Mouse (Mus musculus): ENCODE measurements around the gene Slc25a5.
"Not testable (repeated sequence)": the region's sequence is repeated elsewhere in the genome, so short reads cannot be mapped to it uniquely, and the experiment has no call there.

Slc25a5 gene

GRCm38 (mm10) chrX:36795424-36796162 lies at the start of gene Slc25a5:
Gene Slc25a5 (plus strand): TSS chrX:36795651.
- peak; percentile 65 to 77 for DNase-seq (ENCODE audit: low spot score in 2 of 2)

GRCm38 (mm10) chrX:36746789-36747188 lies 48.7 kb upstream of the Slc25a5 start:
- no peak for DNase-seq (ENCODE audit: low spot score in 2 of 2)

- no peak for DNase-seq (ENCODE audit: low spot score in 2 of 2)
Measured at GRCm38 (mm10) chrX:36748573-36748972, 46.9 kb upstream of the Slc25a5 start.

- peak in 1 of 2 experiments; percentile 34 for DNase-seq (ENCODE audit: low spot score in 2 of 2)
Measured at GRCm38 (mm10) chrX:36749281-36749785, 46.1 kb upstream of the Slc25a5 start.

- no peak for DNase-seq (ENCODE audit: low spot score in 2 of 2)
Measured at GRCm38 (mm10) chrX:36750591-36750990, 44.9 kb upstream of the Slc25a5 start.

GRCm38 (mm10) chrX:36752586-36752985 lies 42.9 kb upstream of the Slc25a5 start:
- no peak for DNase-seq (ENCODE audit: low spot score in 2 of 2)

- no peak for DNase-seq (ENCODE audit: low spot score in 2 of 2)
Measured at GRCm38 (mm10) chrX:36757796-36758472, 37.5 kb upstream of the Slc25a5 start.

GRCm38 (mm10) chrX:36758566-36758965 lies 36.9 kb upstream of the Slc25a5 start:
- DNase-seq (ENCODE audit: low spot score in 2 of 2) = no peak

GRCm38 (mm10) chrX:36760946-36761635 lies 34.4 kb upstream of the Slc25a5 start:
- DNase-seq (ENCODE audit: low spot score in 2 of 2) = peak in 1 of 2 experiments; percentile 69

- no peak for DNase-seq (ENCODE audit: low spot score in 2 of 2)
Measured at GRCm38 (mm10) chrX:36762289-36762688, 33.2 kb upstream of the Slc25a5 start.

- DNase-seq (ENCODE audit: low spot score in 2 of 2) = no peak
Measured at GRCm38 (mm10) chrX:36762894-36763293, 32.6 kb upstream of the Slc25a5 start.

- no peak for DNase-seq (ENCODE audit: low spot score in 2 of 2)
Measured at GRCm38 (mm10) chrX:36763298-36763933, 32.0 kb upstream of the Slc25a5 start.

GRCm38 (mm10) chrX:36763934-36764317 lies 31.5 kb upstream of the Slc25a5 start:
- DNase-seq (ENCODE audit: low spot score in 2 of 2) = no peak

GRCm38 (mm10) chrX:36767386-36767785 lies 28.1 kb upstream of the Slc25a5 start:
- DNase-seq (ENCODE audit: low spot score in 2 of 2) = no peak

- DNase-seq (ENCODE audit: low spot score in 2 of 2) = no peak
Measured at GRCm38 (mm10) chrX:36772591-36772990, 22.9 kb upstream of the Slc25a5 start.

- DNase-seq (ENCODE audit: low spot score in 2 of 2) = no peak
Measured at GRCm38 (mm10) chrX:36775520-36775919, 19.9 kb upstream of the Slc25a5 start.

- DNase-seq (ENCODE audit: low spot score in 2 of 2) = no peak
Measured at GRCm38 (mm10) chrX:36777694-36778093, 17.8 kb upstream of the Slc25a5 start.

GRCm38 (mm10) chrX:36789360-36789759 lies 6.1 kb upstream of the Slc25a5 start:
- no peak for DNase-seq (ENCODE audit: low spot score in 2 of 2)

GRCm38 (mm10) chrX:36794571-36794970 lies 880 bp upstream of the Slc25a5 start:
- no peak for DNase-seq (ENCODE audit: low spot score in 2 of 2)

GRCm38 (mm10) chrX:36796163-36796581 lies 721 bp downstream of the Slc25a5 start:
- peak; percentile 58 to 89 for DNase-seq (ENCODE audit: low spot score in 2 of 2)

- not testable (repeated sequence) for DNase-seq (ENCODE audit: low spot score in 2 of 2)
Measured at GRCm38 (mm10) chrX:36796734-36797133, 1.3 kb downstream of the Slc25a5 start.

All from left cerebral cortex, adult 9 months (tissue).